Mouse (Mus musculus): ENCODE results near the gene Gpr174.
"Not testable (repeated sequence)": the region's sequence is repeated elsewhere in the genome, so short reads cannot be mapped to it uniquely, and the experiment has no call there.

Gene Gpr174

GRCm38 (mm10) chrX:107255486-107256227, at the start of gene Gpr174:
TSS of gene Gpr174 (plus strand) at chrX:107255878.
- DNase-seq = no peak

- DNase-seq = no peak
Measured at GRCm38 (mm10) chrX:107217577-107218090, 38.0 kb upstream of the Gpr174 start.

GRCm38 (mm10) chrX:107224846-107225245, 30.8 kb upstream of the Gpr174 start:
- DNase-seq = no peak

- no peak for DNase-seq
Measured at GRCm38 (mm10) chrX:107231214-107231613, 24.5 kb upstream of the Gpr174 start.

- no peak for DNase-seq
Measured at GRCm38 (mm10) chrX:107234655-107235054, 21.0 kb upstream of the Gpr174 start.

- no peak for DNase-seq
Measured at GRCm38 (mm10) chrX:107236461-107236860, 19.2 kb upstream of the Gpr174 start.

- DNase-seq = no peak
Measured at GRCm38 (mm10) chrX:107250390-107250789, 5.3 kb upstream of the Gpr174 start.

GRCm38 (mm10) chrX:107264619-107265018, 8.9 kb downstream of the Gpr174 start:
- no peak for DNase-seq

GRCm38 (mm10) chrX:107277606-107278005, 21.9 kb downstream of the Gpr174 start:
- DNase-seq = no peak

- DNase-seq = no peak
Measured at GRCm38 (mm10) chrX:107284211-107284610, 28.5 kb downstream of the Gpr174 start.

- DNase-seq = not testable (repeated sequence)
Measured at GRCm38 (mm10) chrX:107297861-107298260, 42.2 kb downstream of the Gpr174 start.

GRCm38 (mm10) chrX:107298761-107299160, 43.1 kb downstream of the Gpr174 start:
- no peak for DNase-seq

- DNase-seq = no peak
Measured at GRCm38 (mm10) chrX:107306492-107306891, 50.8 kb downstream of the Gpr174 start.

- no peak for DNase-seq
Measured at GRCm38 (mm10) chrX:107312533-107312932, 56.9 kb downstream of the Gpr174 start.

GRCm38 (mm10) chrX:107325697-107326381, 70.2 kb downstream of the Gpr174 start:
- no peak for DNase-seq

- DNase-seq = no peak
Measured at GRCm38 (mm10) chrX:107329849-107330248, 74.2 kb downstream of the Gpr174 start.

- no peak for DNase-seq
Measured at GRCm38 (mm10) chrX:107336609-107337008, 80.9 kb downstream of the Gpr174 start.

GRCm38 (mm10) chrX:107341980-107342379, 86.3 kb downstream of the Gpr174 start:
- DNase-seq = no peak
